Mouse (Mus musculus): ENCODE data around the gene Vmn1r53.
"Not testable (repeated sequence)": the region's sequence is repeated elsewhere in the genome, so short reads cannot be mapped to it uniquely, and the experiment has no call there.

Gene Vmn1r53

GRCm38 (mm10) chr6:90224338-90224737, at the start of gene Vmn1r53:
TSS of gene Vmn1r53 (minus strand) at chr6:90224438.
- no peak for DNase-seq (ENCODE audit: extremely low read depth, low read depth)

- no peak for DNase-seq (ENCODE audit: extremely low read depth, low read depth)
Measured at GRCm38 (mm10) chr6:90246000-90246399, 21.8 kb upstream of the Vmn1r53 start, which contains the start of gene Vmn1r54. TSS of gene Vmn1r54 (plus strand) at chr6:90246300.

GRCm38 (mm10) chr6:90244019-90244418, 19.8 kb upstream of the Vmn1r53 start:
- no peak for DNase-seq (ENCODE audit: extremely low read depth, low read depth)

- DNase-seq (ENCODE audit: extremely low read depth, low read depth) = no peak
Measured at GRCm38 (mm10) chr6:90232681-90233080, 8.4 kb upstream of the Vmn1r53 start.

GRCm38 (mm10) chr6:90232114-90232513, 7.9 kb upstream of the Vmn1r53 start:
- DNase-seq (ENCODE audit: extremely low read depth, low read depth) = not testable (repeated sequence)

- DNase-seq (ENCODE audit: extremely low read depth, low read depth) = not testable (repeated sequence)
Measured at GRCm38 (mm10) chr6:90202493-90202892, 21.7 kb downstream of the Vmn1r53 start, which contains the start of gene V1ra8. TSS of gene V1ra8 (plus strand) at chr6:90202793.

GRCm38 (mm10) chr6:90174508-90174907, 49.7 kb downstream of the Vmn1r53 start, which contains the start of gene Vmn1r52:
TSS of gene Vmn1r52 (plus strand) at chr6:90174808.
- DNase-seq (ENCODE audit: extremely low read depth, low read depth) = no peak
